Comparison of ENCODE assay signal across 9 mouse cellular contexts in genomic region chr6:72102066-72102465, GRCm38 (mm10). TPM values are rescaled to one million over a fixed set of nuclear protein-coding genes. Genes with fewer than 3 reads are reported as not detected.
DNase-seq lines count a peak whose midpoint lies in the region; ATAC-seq lines count a peak whose summit lies in the region.
"Had no signal": no experiment of that assay in that cellular context is flagged by ENCODE, and none has a peak within 500 bp of the region (broad histone marks: within the 10 kb centered on the region; RNA-seq: fewer than 3 reads in every experiment).

No protein-coding gene starts in this region.

- peak; percentile 56 for DNase-seq in adrenal gland, adult 2 months
- no peak for DNase-seq in adrenal gland, postnatal 14 days
- DNase-seq in spleen, adult 12 weeks (ENCODE audit: low spot score), result peak; percentile 74
- DNase-seq in spleen, adult 18-20 months, result no peak
- no peak for DNase-seq in left cerebral cortex, postnatal 14 days (ENCODE audit: low spot score in 2 of 2)
- DNase-seq in adrenal gland, adult 18-20 months (ENCODE audit: low spot score in 2 of 2), result no peak
- DNase-seq in thymus, adult 18-20 months, result no peak

- intact Hi-C loops in left cerebral cortex, postnatal 14 days (cut with DNase I), result no loop called here

- peak; percentile 44 for ATAC-seq in megakaryocyte progenitor cell, adult 5-6 weeks (replicated peaks; ENCODE audit: poor library complexity)
- ATAC-seq: activated CD4-positive, CD25-positive, alpha-beta regulatory T cell, adult 4 months had no signal

RNA-seq across cellular contexts. Expression of gene St3gal5, which starts 4.7 kb away (rescaled TPM):
- total RNA-seq in adrenal gland, adult 2 months (2021), result 100 to 1,000 TPM; 137 to 188 TPM
- 149 and 235 TPM in 2 replicates for polyA plus RNA-seq in adrenal gland, adult 2 months (2012; rRNA removed)
- total RNA-seq in adrenal gland, postnatal 14 days (2021), result 137 and 170 TPM in 2 replicates
- 7.8 and 10.1 TPM in 2 replicates for total RNA-seq in megakaryocyte progenitor cell, adult 5-6 weeks (2015)
- total RNA-seq in megakaryocyte progenitor cell, adult 5-6 weeks (2017), result 11.5 and 14.6 TPM in 2 replicates
- 100 to 1,000 TPM; 136 to 139 TPM for total RNA-seq in left cerebral cortex, postnatal 14 days (2021)
- total RNA-seq in adrenal gland, adult 18-20 months (2021), result 100 to 1,000 TPM; 133 to 192 TPM

Comparison
In these comparisons a context has a peak if more than half of its experiments do, and no peak if none do; other contexts are left out.
1. DNase-seq: peak in adrenal gland, adult 2 months (single experiment) and spleen, adult 12 weeks (single experiment); none in adrenal gland, postnatal 14 days (single experiment), spleen, adult 18-20 months (0 of 2), left cerebral cortex, postnatal 14 days (0 of 2), adrenal gland, adult 18-20 months (0 of 2) and thymus, adult 18-20 months (0 of 2).